ENCODE assay signal across 9 mouse cellular contexts in genomic region chr9:43920053-43920754, GRCm38 (mm10).
DNase-seq lines count a peak whose midpoint lies in the region.
"Had no signal": no experiment of that assay in that cellular context is flagged by ENCODE, and none has a peak within 500 bp of the region (broad histone marks: within the 10 kb centered on the region; RNA-seq: fewer than 3 reads in every experiment).

No protein-coding gene starts in this region.

- H3K36me3 ChIP-seq in hindbrain, embryonic 10.5 days = no peaks in the 10 kb centered on the region

- H3K4me1 ChIP-seq in hindbrain, embryonic 10.5 days (replicated peaks) = peaks cover 46% of the 10 kb centered on the region

- DNase-seq in NIH3T3 (ENCODE audit: low read depth) = peak; percentile 82
- peak; percentile 94 to 96 for DNase-seq in cerebellum, postnatal 10 days
- DNase-seq in frontal cortex, postnatal 10 days (ENCODE audit: low spot score in 2 of 2) = peak; percentile 72 to 81
- peak; percentile 82 for DNase-seq in hindbrain, embryonic 10.5 days (ENCODE audit: low spot score)
- peak; percentile 68 to 81 for DNase-seq in layer of hippocampus, adult 8-10 months (ENCODE audit: low spot score in 2 of 2)
- peak; percentile 76 for DNase-seq in lung, postnatal 10 days
- DNase-seq in right cerebral cortex, adult 18-20 months = peak; percentile 77
- DNase-seq in urinary bladder, adult 2 months (ENCODE audit: low spot score) = peak; percentile 67

- H3K4me3 ChIP-seq in hindbrain, embryonic 10.5 days = peak overlapping the region; percentile 37

- H3K27ac ChIP-seq in hindbrain, embryonic 10.5 days = peak overlapping the region; percentile 41; the same call in 1 of the 2 replicates
- H3K27ac ChIP-seq: macrophage had no signal

- H3K27me3 ChIP-seq in hindbrain, embryonic 10.5 days (ENCODE audit: insufficient read depth, poor library complexity, severe bottlenecking) = peaks cover 62% of the 10 kb centered on the region

- 12% methylated on average over 24 of the region's 24 CpGs for WGBS in hindbrain, embryonic 10.5 days

- no peaks in the 10 kb centered on the region for H3K9me3 ChIP-seq in hindbrain, embryonic 10.5 days

Comparison
In these comparisons a context has a peak if more than half of its experiments do, and no peak if none do; other contexts are left out.
1. Peak in every context shown above with its lines: DNase-seq, H3K4me3 ChIP-seq and H3K27ac ChIP-seq.